Mouse (Mus musculus) hindbrain, embryonic 14.5 days (tissue): ENCODE results near the gene Hemk1. TPM values are rescaled to one million over a fixed set of nuclear protein-coding genes. Genes with fewer than 3 reads are reported as not detected.

Source experiments
- ATAC-seq: fragments of 200-750 bp; cut with Nextera tagmentation; 2 replicates; pipeline ENCODE4 v1.8.0; 2017; ENCODE audit warnings: moderate number of reproducible peaks, mild to moderate bottlenecking, moderate TSS enrichment, moderate library complexity; ENCODE audit not compliant: low FRiP score
- DNase-seq: peaks from one replicate; pipeline ENCODE4 v3.0.0-alpha.2; 2015; ENCODE audit warnings: low spot score
- H3K27ac ChIP-seq: fragments of 300-500 bp; sonication (generic); 2 replicates; pipeline ENCODE4 v1.5.1; 2014; ENCODE audit warnings: mild to moderate bottlenecking, moderate library complexity
- H3K27me3 ChIP-seq: fragments of 300-500 bp; sonication (generic); 2 replicates; pipeline ENCODE4 v1.6.1; 2014; ENCODE audit warnings: mild to moderate bottlenecking, low read length, mixed read lengths; ENCODE audit not compliant: control insufficient read depth, insufficient read depth
- H3K36me3 ChIP-seq: fragments of 300-500 bp; sonication (generic); replicated peaks from 2 replicates; pipeline ENCODE4 v1.6.1; 2014; ENCODE audit not compliant: control insufficient read depth, insufficient read depth
- H3K4me1 ChIP-seq: fragments of 300-500 bp; sonication (generic); replicated peaks from 2 replicates; pipeline ENCODE4 v1.6.1; 2014; ENCODE audit warnings: antibody characterized with exemption, low read length, mixed read lengths; ENCODE audit not compliant: control insufficient read depth, insufficient read depth
- H3K4me2 ChIP-seq: fragments of 300-500 bp; sonication (generic); replicated peaks from 2 replicates; pipeline ENCODE4 v1.6.1; 2014; ENCODE audit warnings: mild to moderate bottlenecking, moderate library complexity
- H3K4me3 ChIP-seq: fragments of 300-500 bp; sonication (generic); replicated peaks from 2 replicates; pipeline ENCODE4 v1.5.1; 2014; ENCODE audit warnings: mild to moderate bottlenecking, low read length
- H3K9ac ChIP-seq: fragments of 300-500 bp; sonication (generic); 2 replicates; pipeline ENCODE4 v1.6.1; 2014
- H3K9me3 ChIP-seq: fragments of 300-500 bp; sonication (generic); 2 replicates; pipeline ENCODE4 v1.6.1; 2016; ENCODE audit warnings: low read length; ENCODE audit not compliant: control insufficient read depth
- WGBS: fragments of 180-500 bp; shearing (Covaris S2); extraction: QIAGEN DNeasy Blood & Tissue Kit; methylation state at CpG from one replicate; pipeline ENCODE4 v1.1.7; 2014; 5-methylcytosine and 5-hydroxymethylcytosine counted together
- polyA plus RNA-seq: library from polyadenylated mRNA; unstranded; fragments of >200 nt; fragmentation: Nextera tagmentation; extraction: Ambion mirVana; gene quantifications from 2 replicates; pipeline ENCODE4 v1.2.1, GENCODE M21; 2014

The Hemk1 gene
- polyA plus RNA-seq, 1 experiment from 2014 or later, result 19.1 TPM

GRCm38 (mm10) chr9:107347586-107348183 is 9.5 kb upstream of the Hemk1 start:
- Histone ChIP-seq H3K4me2 (no peak overlapping the region), H3K9me3 (no peaks in the 10 kb centered on the region), H3K4me1 (no peaks in the 10 kb centered on the region), H3K27me3 (no peaks in the 10 kb centered on the region), H3K36me3 (0 out of 2 replicates have a peak, but pooled peaks cover 6% of the 10 kb centered on the region), H3K4me3 (no peak overlapping the region), H3K9ac (no peak overlapping the region), H3K27ac (no peak overlapping the region)
- WGBS, result 74% methylated on average over 9 of the region's 9 CpGs
- DNase-seq (no peak), ATAC-seq (no peak)

GRCm38 (mm10) chr9:107346081-107346480 is 7.9 kb upstream of the Hemk1 start:
- Histone ChIP-seq H3K27ac (no peak overlapping the region), H3K9ac (no peak overlapping the region), H3K4me3 (no peak overlapping the region), H3K36me3 (0 out of 2 replicates have a peak, but pooled peaks cover 6% of the 10 kb centered on the region), H3K4me2 (no peak overlapping the region), H3K9me3 (no peaks in the 10 kb centered on the region), H3K4me1 (peaks cover 4% of the 10 kb centered on the region; the same call in 1 of the 2 replicates), H3K27me3 (no peaks in the 10 kb centered on the region)
- DNase-seq (no peak), ATAC-seq (no peak)
- 93% methylated on average over 8 of the region's 8 CpGs for WGBS

GRCm38 (mm10) chr9:107344027-107344426 is 5.9 kb upstream of the Hemk1 start:
- Histone ChIP-seq H3K4me3 (no peak overlapping the region), H3K9ac (no peak overlapping the region), H3K36me3 (0 out of 2 replicates have a peak, but pooled peaks cover 6% of the 10 kb centered on the region), H3K4me1 (peaks cover 18% of the 10 kb centered on the region; the same call in 1 of the 2 replicates), H3K27ac (no peak overlapping the region), H3K27me3 (no peaks in the 10 kb centered on the region), H3K4me2 (no peak overlapping the region), H3K9me3 (no peaks in the 10 kb centered on the region)
- 64% methylated on average over 6 of the region's 6 CpGs for WGBS
- ATAC-seq (no peak), DNase-seq (no peak)

- Histone ChIP-seq H3K4me3 (no peak overlapping the region), H3K36me3 (0 out of 2 replicates have a peak, but pooled peaks cover 6% of the 10 kb centered on the region), H3K27ac (no peak overlapping the region), H3K4me1 (peaks cover 24% of the 10 kb centered on the region; the same call in 1 of the 2 replicates), H3K9ac (0 out of 2 replicates have a peak overlapping the region, but pooled peaks have one; percentile 3), H3K4me2 (no peak overlapping the region), H3K27me3 (no peaks in the 10 kb centered on the region), H3K9me3 (no peaks in the 10 kb centered on the region)
- ATAC-seq (no peak), DNase-seq (no peak)
- 71% methylated on average over 8 of the region's 8 CpGs for WGBS
Measured at GRCm38 (mm10) chr9:107343146-107343943, 5.2 kb upstream of the Hemk1 start.

GRCm38 (mm10) chr9:107342201-107342709 is 4.1 kb upstream of the Hemk1 start:
- H3K9ac ChIP-seq, result no peak overlapping the region
- no peak for DNase-seq

GRCm38 (mm10) chr9:107340911-107341645 is 2.9 kb upstream of the Hemk1 start:
- DNase-seq (no peak), ATAC-seq (no peak)
- Histone ChIP-seq H3K9ac (peak overlapping the region; percentile 66), H3K27me3 (no peaks in the 10 kb centered on the region), H3K4me3 (peak overlapping the region; percentile 52), H3K36me3 (no peaks in the 10 kb centered on the region), H3K4me2 (peak overlapping the region; percentile 58), H3K27ac (no peak overlapping the region), H3K4me1 (peaks cover 30% of the 10 kb centered on the region), H3K9me3 (no peaks in the 10 kb centered on the region)
- 52% methylated on average over 12 of the region's 12 CpGs for WGBS

More at GRCm38 (mm10) chr9:107342201-107342709, 4.1 kb upstream of the Hemk1 start:
- Histone ChIP-seq H3K4me2 (no peak overlapping the region), H3K4me3 (no peak overlapping the region), H3K27me3 (no peaks in the 10 kb centered on the region), H3K4me1 (peaks cover 30% of the 10 kb centered on the region), H3K27ac (no peak overlapping the region), H3K36me3 (0 out of 2 replicates have a peak, but pooled peaks cover 6% of the 10 kb centered on the region), H3K9me3 (no peaks in the 10 kb centered on the region)
- no peak for ATAC-seq
- WGBS, result 92% methylated on average over 11 of the region's 11 CpGs

- WGBS, result under 1% methylated on average over 34 of the region's 34 CpGs
Measured at GRCm38 (mm10) chr9:107340267-107340859, 2.2 kb upstream of the Hemk1 start, which contains the start of gene 6430571L13Rik. TSS of gene 6430571L13Rik (plus strand) at chr9:107340602.

GRCm38 (mm10) chr9:107336386-107336785 is 1.8 kb downstream of the Hemk1 start:
- Histone ChIP-seq H3K9me3 (no peaks in the 10 kb centered on the region), H3K27me3 (no peaks in the 10 kb centered on the region), H3K4me3 (no peak overlapping the region), H3K27ac (no peak overlapping the region), H3K4me2 (no peak overlapping the region), H3K9ac (no peak overlapping the region), H3K36me3 (0 out of 2 replicates have a peak, but pooled peaks cover 9% of the 10 kb centered on the region), H3K4me1 (peaks cover 29% of the 10 kb centered on the region)
- DNase-seq, result no peak
- ATAC-seq, result no peak
- 90% methylated on average over 6 of the region's 6 CpGs for WGBS

More at GRCm38 (mm10) chr9:107340267-107340859, 2.2 kb upstream of the Hemk1 start, which contains the start of gene 6430571L13Rik:
- no peaks in the 10 kb centered on the region for H3K9me3 ChIP-seq
- H3K9ac ChIP-seq, result peak within 1 kb of the TSS; percentile 66
- ATAC-seq (peak; percentile 90), DNase-seq (peak; percentile 94)
- peaks cover 30% of the 10 kb centered on the region for H3K4me1 ChIP-seq
- no peaks in the 10 kb centered on the region for H3K27me3 ChIP-seq
- peak within 1 kb of the TSS; percentile 58 for H3K4me2 ChIP-seq
- H3K36me3 ChIP-seq, result no peaks in the 10 kb centered on the region
- H3K4me3 ChIP-seq, result peak within 1 kb of the TSS; percentile 52
- H3K27ac ChIP-seq, result no peak within 1 kb of the TSS; the same call in 1 of the 2 replicates
